Mouse (Mus musculus): ENCODE data around the gene Tet3. TPM values are rescaled to one million over a fixed set of nuclear protein-coding genes. Genes with fewer than 3 reads are reported as not detected.

The Tet3 gene
- polyA plus RNA-seq, 1 experiment from 2014 or later = 35.8 TPM

DNA sequence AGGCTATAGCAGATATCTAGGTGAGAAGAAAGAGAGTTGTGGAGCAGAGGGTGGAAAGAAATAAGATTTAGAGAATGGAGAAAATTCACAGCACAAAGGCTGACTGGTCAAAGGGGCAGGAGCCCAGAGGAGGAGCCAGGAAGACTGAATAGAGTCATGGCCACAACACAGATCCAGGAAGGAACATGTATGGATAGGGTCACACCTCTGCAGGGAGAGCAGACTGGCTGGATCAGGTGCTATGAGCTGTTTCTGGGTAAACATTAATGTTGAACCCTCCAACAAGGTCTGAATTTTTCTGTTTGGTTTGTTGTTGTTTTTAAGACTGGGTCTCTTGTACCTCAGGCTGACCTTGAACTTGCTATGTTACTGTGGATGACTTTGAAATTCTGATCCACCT, 5.1 kb upstream of the Tet3 start:
- no peaks in the 10 kb centered on the region for H3K9me3 ChIP-seq (ENCODE audit: control insufficient read depth, low read length)
- H3K4me1 ChIP-seq (ENCODE audit: control insufficient read depth, insufficient read depth, low read length) = no peaks in the 10 kb centered on the region
- no peaks in the 10 kb centered on the region for H3K36me3 ChIP-seq (ENCODE audit: control insufficient read depth, insufficient read depth, low read length)
- no peak for ATAC-seq (ENCODE audit: insufficient number of reproducible peaks, low FRiP score, low TSS enrichment, low read depth)
- no peak overlapping the region for H3K27ac ChIP-seq (replicated peaks; ENCODE audit: low read depth, low read length)
- no peak for DNase-seq (ENCODE audit: low spot score)
- no peak overlapping the region for H3K4me3 ChIP-seq (ENCODE audit: low read depth, low read length)
- no peak overlapping the region for H3K4me2 ChIP-seq (ENCODE audit: low read depth, severe bottlenecking)
- H3K9ac ChIP-seq (ENCODE audit: low read length) = no peak overlapping the region
- no peaks in the 10 kb centered on the region for H3K27me3 ChIP-seq (ENCODE audit: control insufficient read depth, insufficient read depth, low read length)

GRCm38 (mm10) chr6:83456984-83457810, 1.7 kb downstream of the Tet3 start:
- peak; percentile 50 for DNase-seq (ENCODE audit: low spot score)
- ATAC-seq (ENCODE audit: insufficient number of reproducible peaks, low FRiP score, low TSS enrichment, low read depth) = no peak; the same call in none of the 2 replicates
- Histone ChIP-seq H3K9me3 (ENCODE audit: control insufficient read depth, low read length) (no peaks in the 10 kb centered on the region), H3K4me3 (ENCODE audit: low read depth, low read length) (peak overlapping the region; percentile 59), H3K36me3 (ENCODE audit: control insufficient read depth, insufficient read depth, low read length) (no peaks in the 10 kb centered on the region; the same call in 1 of the 2 replicates), H3K4me1 (ENCODE audit: control insufficient read depth, insufficient read depth, low read length) (peaks cover 31% of the 10 kb centered on the region), H3K9ac (ENCODE audit: low read length) (peak overlapping the region; percentile 98), H3K27ac (replicated peaks; ENCODE audit: low read depth, low read length) (peak overlapping the region; percentile 96), H3K27me3 (ENCODE audit: control insufficient read depth, insufficient read depth, low read length) (no peaks in the 10 kb centered on the region), H3K4me2 (ENCODE audit: low read depth, severe bottlenecking) (peak overlapping the region; percentile 93)
- 4% methylated on average over 33 of the region's 33 CpGs for WGBS

DNA sequence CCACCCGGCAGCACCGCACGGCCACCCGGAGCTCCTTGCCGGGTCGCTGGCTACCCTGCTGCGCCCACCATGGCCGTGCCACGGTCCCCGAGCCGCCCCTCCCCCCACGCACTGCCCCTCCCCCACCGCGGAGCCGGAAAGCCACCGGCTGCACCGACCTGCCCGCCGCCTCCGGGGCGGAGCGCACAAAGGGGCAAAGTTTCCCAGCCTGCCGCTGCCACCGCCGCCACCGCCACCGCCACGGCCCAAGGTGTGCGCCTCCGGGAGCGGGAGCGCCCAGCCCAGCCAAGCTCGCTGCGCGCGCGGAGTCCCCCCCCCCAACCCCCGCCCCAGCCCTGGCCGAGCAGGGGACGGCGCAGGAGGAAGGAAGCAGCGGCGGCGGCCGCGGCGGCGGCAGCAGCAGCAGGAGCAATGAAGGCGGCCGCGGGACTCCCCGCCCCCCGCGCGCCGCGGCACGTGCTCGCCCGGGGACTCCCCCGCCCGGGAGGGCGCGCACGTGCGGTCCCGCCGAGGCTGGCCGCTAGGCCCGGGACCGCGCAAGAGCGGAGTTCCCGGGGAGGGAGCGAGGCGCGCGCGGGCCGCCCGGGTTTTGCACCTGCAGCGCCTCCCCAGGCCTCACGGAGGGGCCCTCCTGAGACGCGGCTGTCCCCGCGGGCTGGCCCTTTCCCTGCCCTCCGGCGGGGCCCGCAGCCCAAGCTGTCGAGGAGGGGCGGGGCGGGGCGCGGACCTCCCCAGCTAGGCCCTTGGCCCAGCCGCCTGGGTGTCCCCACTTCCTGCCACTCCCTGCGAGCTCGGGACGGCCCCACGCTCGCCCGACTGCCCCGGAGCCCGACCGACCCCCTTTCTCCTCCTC, 2.5 kb downstream of the Tet3 start:
- 1% methylated on average over 44 of the region's 105 CpGs for WGBS
- H3K9me3 ChIP-seq (ENCODE audit: control insufficient read depth, low read length) = no peaks in the 10 kb centered on the region
- H3K9ac ChIP-seq (ENCODE audit: low read length) = peak overlapping the region; percentile 98
- no peaks in the 10 kb centered on the region; the same call in 1 of the 2 replicates for H3K36me3 ChIP-seq (ENCODE audit: control insufficient read depth, insufficient read depth, low read length)
- peaks cover 31% of the 10 kb centered on the region for H3K4me1 ChIP-seq (ENCODE audit: control insufficient read depth, insufficient read depth, low read length)
- DNase-seq (ENCODE audit: low spot score) (peak; percentile 79), ATAC-seq (ENCODE audit: insufficient number of reproducible peaks, low FRiP score, low TSS enrichment, low read depth) (peak; percentile 78)
- H3K4me3 ChIP-seq (ENCODE audit: low read depth, low read length) = peak overlapping the region; percentile 59
- H3K27ac ChIP-seq (replicated peaks; ENCODE audit: low read depth, low read length) = peak overlapping the region; percentile 96
- H3K27me3 ChIP-seq (ENCODE audit: control insufficient read depth, insufficient read depth, low read length) = no peaks in the 10 kb centered on the region
- H3K4me2 ChIP-seq (ENCODE audit: low read depth, severe bottlenecking) = peak overlapping the region; percentile 93

DNA sequence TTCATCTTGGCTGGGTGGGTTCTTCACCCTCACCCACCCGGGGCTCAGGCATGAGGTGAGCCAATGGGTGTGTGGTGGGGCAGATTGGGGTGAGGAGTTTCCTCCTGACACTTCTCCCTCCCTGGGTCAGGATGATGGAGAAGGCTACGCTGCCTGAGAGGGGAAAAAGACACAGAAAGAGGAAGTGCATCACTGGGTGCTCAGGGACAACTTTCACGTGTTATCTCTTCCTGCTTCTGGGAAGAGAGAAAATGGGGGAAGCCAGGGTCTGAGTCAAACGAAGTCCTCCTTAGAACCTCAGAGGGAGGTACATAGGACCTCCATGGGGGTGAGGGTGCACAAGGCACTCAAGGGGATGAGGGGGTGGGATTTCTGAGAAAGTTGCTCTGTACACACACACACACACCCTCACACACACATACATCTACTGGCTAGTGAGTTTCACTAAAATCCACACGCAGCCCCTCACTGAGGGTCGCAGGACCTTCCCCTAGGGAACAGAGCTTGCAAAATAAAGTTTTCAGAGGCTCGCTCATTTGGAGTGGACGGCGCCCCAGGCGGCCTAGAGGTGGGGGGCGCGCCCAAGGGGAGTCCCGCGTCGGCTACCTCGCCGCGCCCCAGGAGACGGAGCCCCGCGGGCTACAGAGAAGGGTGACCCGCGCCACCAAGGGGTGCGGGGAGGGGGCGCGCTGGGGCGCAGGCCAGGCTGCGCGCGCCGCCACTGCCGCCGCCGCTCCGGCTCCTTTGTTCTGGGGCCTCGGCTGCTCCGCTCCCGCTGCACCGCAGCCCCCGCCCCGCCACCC, 3.4 kb downstream of the Tet3 start:
- peak overlapping the region; percentile 96 for H3K27ac ChIP-seq (replicated peaks; ENCODE audit: low read depth, low read length)
- no peaks in the 10 kb centered on the region for H3K9me3 ChIP-seq (ENCODE audit: control insufficient read depth, low read length)
- DNase-seq (ENCODE audit: low spot score) = peak; percentile 67
- peak overlapping the region; percentile 59 for H3K4me3 ChIP-seq (ENCODE audit: low read depth, low read length)
- peak overlapping the region; percentile 98 for H3K9ac ChIP-seq (ENCODE audit: low read length)
- peak; percentile 18 for ATAC-seq (ENCODE audit: insufficient number of reproducible peaks, low FRiP score, low TSS enrichment, low read depth)
- peaks cover 34% of the 10 kb centered on the region for H3K4me1 ChIP-seq (ENCODE audit: control insufficient read depth, insufficient read depth, low read length)
- H3K27me3 ChIP-seq (ENCODE audit: control insufficient read depth, insufficient read depth, low read length) = no peaks in the 10 kb centered on the region
- H3K36me3 ChIP-seq (ENCODE audit: control insufficient read depth, insufficient read depth, low read length) = no peaks in the 10 kb centered on the region; the same call in 1 of the 2 replicates
- peak overlapping the region; percentile 93 for H3K4me2 ChIP-seq (ENCODE audit: low read depth, severe bottlenecking)
- 1% methylated on average over 21 of the region's 41 CpGs for WGBS

DNA sequence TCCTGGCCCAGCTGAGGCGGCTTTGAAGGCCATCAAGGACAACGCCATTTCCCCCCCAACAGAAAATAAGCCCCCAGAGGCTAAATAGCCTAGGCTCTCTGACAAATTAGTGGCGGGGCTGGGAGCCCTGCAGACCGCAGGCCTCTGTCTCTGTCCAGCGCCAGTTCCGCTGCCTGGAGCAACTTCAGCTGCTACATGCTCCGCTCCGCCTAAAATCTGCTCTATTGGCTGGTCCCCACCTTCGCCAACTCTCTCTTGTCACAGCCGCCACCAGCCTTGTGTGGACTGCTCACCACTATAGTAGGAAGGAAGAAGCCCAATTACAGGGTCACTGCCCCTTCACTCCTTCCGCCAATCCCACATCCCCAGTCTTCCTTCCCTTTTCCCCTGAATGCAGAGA, 5.2 kb downstream of the Tet3 start:
- Histone ChIP-seq H3K36me3 (ENCODE audit: control insufficient read depth, insufficient read depth, low read length) (no peaks in the 10 kb centered on the region; the same call in 1 of the 2 replicates), H3K4me3 (ENCODE audit: low read depth, low read length) (peak overlapping the region; percentile 59), H3K27me3 (ENCODE audit: control insufficient read depth, insufficient read depth, low read length) (no peaks in the 10 kb centered on the region), H3K9ac (ENCODE audit: low read length) (no peak overlapping the region; the same call in 1 of the 2 replicates), H3K4me1 (ENCODE audit: control insufficient read depth, insufficient read depth, low read length) (peaks cover 45% of the 10 kb centered on the region), H3K4me2 (ENCODE audit: low read depth, severe bottlenecking) (peak overlapping the region; percentile 93), H3K9me3 (ENCODE audit: control insufficient read depth, low read length) (no peaks in the 10 kb centered on the region), H3K27ac (replicated peaks; ENCODE audit: low read depth, low read length) (no peak overlapping the region)
- WGBS = 41% methylated on average over 11 of the region's 11 CpGs
- no peak for ATAC-seq (ENCODE audit: insufficient number of reproducible peaks, low FRiP score, low TSS enrichment, low read depth)
- peak; percentile 38 for DNase-seq (ENCODE audit: low spot score)

DNA sequence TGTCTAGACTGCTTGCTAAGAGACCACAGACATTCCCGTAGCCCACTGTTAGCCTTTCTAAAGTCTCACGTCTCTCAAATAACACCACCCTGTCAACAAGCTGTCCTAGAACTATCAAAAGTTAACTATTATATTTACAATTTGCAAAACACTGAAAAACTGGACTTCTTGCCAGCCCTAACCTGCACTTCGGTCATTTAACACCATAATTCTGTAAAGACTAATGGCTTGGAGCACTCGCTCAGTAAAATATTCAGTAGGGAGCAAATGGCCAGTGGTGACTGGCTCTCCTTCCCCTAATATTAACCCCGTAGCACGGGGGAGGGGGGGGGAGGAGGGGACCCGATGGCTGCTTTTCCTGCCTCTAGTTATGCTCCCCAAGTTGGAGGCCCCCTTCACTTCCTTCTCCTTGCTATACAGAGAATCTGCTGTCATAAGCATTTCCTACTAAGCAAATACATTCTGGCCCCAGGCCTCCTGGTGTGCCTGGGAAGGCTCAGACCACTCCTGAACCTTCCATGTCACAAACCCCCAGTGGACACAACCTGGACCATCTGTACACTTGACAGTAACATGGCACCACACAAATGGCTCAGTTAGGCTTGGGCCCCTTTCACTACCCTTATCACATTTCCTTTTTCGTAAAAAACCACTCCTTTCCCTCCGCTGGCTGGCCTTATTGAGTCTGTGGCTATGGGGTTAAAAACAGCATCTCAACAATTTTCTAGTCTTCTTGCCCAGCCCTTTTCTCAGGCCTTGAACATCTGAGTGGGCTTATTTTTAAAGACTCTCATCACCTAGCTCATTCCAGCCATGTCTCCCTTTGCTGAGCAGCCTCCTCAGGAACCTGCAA, 8.2 kb downstream of the Tet3 start:
- WGBS = 70% methylated on average over 9 of the region's 9 CpGs
- H3K27me3 ChIP-seq (ENCODE audit: control insufficient read depth, insufficient read depth, low read length) = no peaks in the 10 kb centered on the region
- no peaks in the 10 kb centered on the region for H3K9me3 ChIP-seq (ENCODE audit: control insufficient read depth, low read length)
- peaks cover 3% of the 10 kb centered on the region; the same call in 1 of the 2 replicates for H3K36me3 ChIP-seq (ENCODE audit: control insufficient read depth, insufficient read depth, low read length)
- H3K4me2 ChIP-seq (ENCODE audit: low read depth, severe bottlenecking) = no peak overlapping the region
- DNase-seq (ENCODE audit: low spot score) (no peak), ATAC-seq (ENCODE audit: insufficient number of reproducible peaks, low FRiP score, low TSS enrichment, low read depth) (no peak)
- H3K27ac ChIP-seq (replicated peaks; ENCODE audit: low read depth, low read length) = no peak overlapping the region
- H3K4me1 ChIP-seq (ENCODE audit: control insufficient read depth, insufficient read depth, low read length) = peaks cover 42% of the 10 kb centered on the region
- no peak overlapping the region for H3K9ac ChIP-seq (ENCODE audit: low read length)
- H3K4me3 ChIP-seq (ENCODE audit: low read depth, low read length) = no peak overlapping the region

GRCm38 (mm10) chr6:83449440-83449839, 9.4 kb downstream of the Tet3 start:
- H3K4me1 ChIP-seq (ENCODE audit: control insufficient read depth, insufficient read depth, low read length) = peaks cover 37% of the 10 kb centered on the region
- 70% methylated on average over 3 of the region's 3 CpGs for WGBS

More at GRCm38 (mm10) chr6:83449440-83449839, 9.4 kb downstream of the Tet3 start:
- DNase-seq (ENCODE audit: low spot score) (no peak), ATAC-seq (ENCODE audit: insufficient number of reproducible peaks, low FRiP score, low TSS enrichment, low read depth) (no peak)
- Histone ChIP-seq H3K9me3 (ENCODE audit: control insufficient read depth, low read length) (no peaks in the 10 kb centered on the region), H3K9ac (ENCODE audit: low read length) (no peak overlapping the region), H3K4me2 (ENCODE audit: low read depth, severe bottlenecking) (no peak overlapping the region), H3K27ac (replicated peaks; ENCODE audit: low read depth, low read length) (no peak overlapping the region), H3K4me3 (ENCODE audit: low read depth, low read length) (no peak overlapping the region), H3K36me3 (ENCODE audit: control insufficient read depth, insufficient read depth, low read length) (peaks cover 3% of the 10 kb centered on the region; the same call in 1 of the 2 replicates), H3K27me3 (ENCODE audit: control insufficient read depth, insufficient read depth, low read length) (no peaks in the 10 kb centered on the region)

Measured in limb, embryonic 11.5 days (tissue).